Mouse (Mus musculus) heart, postnatal 0 days (tissue): Measurements from ENCODE around the gene Ptpn13. TPM values are rescaled to one million over a fixed set of nuclear protein-coding genes. Genes with fewer than 3 reads are reported as not detected.

ENCODE experiments used
- ATAC-seq: fragments of 200-750 bp; cut with Nextera tagmentation; 2 replicates; pipeline ENCODE4 v1.8.0; 2017; ENCODE audit warnings: low read depth, moderate number of reproducible peaks, moderate library complexity; ENCODE audit not compliant: insufficient read depth
- DNase-seq: peaks from one replicate; pipeline ENCODE4 v3.0.0-alpha.2; 2016; ENCODE audit warnings: low spot score
- H3K27ac ChIP-seq: fragments of 300-500 bp; sonication (generic); 2 replicates; pipeline ENCODE4 v1.5.1; 2014; ENCODE audit warnings: low read depth, mild to moderate bottlenecking
- H3K27me3 ChIP-seq: fragments of 300-500 bp; sonication (generic); 2 replicates; pipeline ENCODE4 v1.6.1; 2014; ENCODE audit warnings: low read length, mixed read lengths; ENCODE audit not compliant: control insufficient read depth, insufficient read depth
- H3K36me3 ChIP-seq: fragments of 300-500 bp; sonication (generic); replicated peaks from 2 replicates; pipeline ENCODE4 v1.6.1; 2014; ENCODE audit warnings: low read length, mixed read lengths; ENCODE audit not compliant: control insufficient read depth, insufficient read depth
- H3K4me1 ChIP-seq: fragments of 300-500 bp; sonication (generic); 2 replicates; pipeline ENCODE4 v1.6.1; 2014; ENCODE audit warnings: antibody characterized with exemption; ENCODE audit not compliant: control insufficient read depth, insufficient read depth
- H3K4me2 ChIP-seq: fragments of 300-500 bp; sonication (generic); 2 replicates; pipeline ENCODE4 v1.6.1; 2014; ENCODE audit warnings: low read depth, mild to moderate bottlenecking, low read length, moderate library complexity
- H3K4me3 ChIP-seq: fragments of 300-500 bp; sonication (generic); 2 replicates; pipeline ENCODE4 v1.5.1; 2014; ENCODE audit warnings: low read depth, low read length
- H3K9ac ChIP-seq: fragments of 300-500 bp; sonication (generic); replicated peaks from 2 replicates; pipeline ENCODE4 v1.6.1; 2014; ENCODE audit warnings: low read depth, low read length, mixed read lengths
- H3K9me3 ChIP-seq: fragments of 300-500 bp; sonication (generic); replicated peaks from 2 replicates; pipeline ENCODE4 v1.6.1; 2016; ENCODE audit warnings: low read length; ENCODE audit not compliant: control insufficient read depth
- CTCF ChIP-seq: IDR thresholded peaks from 2 replicates; pipeline ENCODE4 v1.5.1; 2016; ENCODE audit warnings: antibody characterized with exemption, control low read depth, low read depth
- EP300 ChIP-seq: IDR thresholded peaks from 2 replicates; pipeline ENCODE4 v1.6.1; 2016; ENCODE audit warnings: antibody characterized with exemption, low read depth
- WGBS: fragments of 180-500 bp; shearing (Covaris S2); extraction: QIAGEN DNeasy Blood & Tissue Kit; methylation state at CpG from one replicate; pipeline ENCODE4 v1.1.7; 2014; 5-methylcytosine and 5-hydroxymethylcytosine counted together
- polyA plus RNA-seq: library from polyadenylated mRNA; unstranded; fragments of >200 nt; fragmentation: Nextera tagmentation; extraction: Ambion mirVana; gene quantifications from 2 replicates; pipeline ENCODE4 v1.2.1, GENCODE M21; 2015
- total RNA-seq: library from RNA; depleted of rRNA; stranded (reverse); fragments of >200 nt; gene quantifications from 2 replicates; pipeline ENCODE4 v1.2.3, GENCODE M21; 2014; ENCODE audit warnings: low replicate concordance

Gene Ptpn13
- total and polyA plus RNA-seq, 2 experiments from 2014 or later = 2.3 to 14.3 TPM

GRCm38 (mm10) chr5:103380785-103381527 lies 44.0 kb upstream of the Ptpn13 start:
- Histone ChIP-seq H3K4me2 (no peak overlapping the region), H3K36me3 (no peaks in the 10 kb centered on the region), H3K27me3 (0 out of 2 replicates have a peak, but pooled peaks cover 7% of the 10 kb centered on the region), H3K9ac (no peak overlapping the region), H3K27ac (no peak overlapping the region), H3K4me3 (no peak overlapping the region), H3K9me3 (no peaks in the 10 kb centered on the region), H3K4me1 (peaks cover 8% of the 10 kb centered on the region; the same call in 1 of the 2 replicates)
- ATAC-seq (no peak), DNase-seq (peak; percentile 19)
- TF ChIP-seq EP300 (no peak), CTCF (peak; percentile 27; the same call in 1 of the 2 replicates)
- WGBS = 61% methylated on average over 11 of the region's 11 CpGs

- TF ChIP-seq CTCF (no peak), EP300 (no peak)
- Histone ChIP-seq H3K4me2 (no peak overlapping the region), H3K27ac (no peak overlapping the region), H3K4me3 (no peak overlapping the region), H3K27me3 (0 out of 2 replicates have a peak, but pooled peaks cover 7% of the 10 kb centered on the region), H3K9ac (no peak overlapping the region), H3K4me1 (peaks cover 9% of the 10 kb centered on the region; the same call in 1 of the 2 replicates), H3K9me3 (no peaks in the 10 kb centered on the region), H3K36me3 (no peaks in the 10 kb centered on the region)
- DNase-seq (no peak), ATAC-seq (no peak)
- 87% methylated on average over 4 of the region's 4 CpGs for WGBS
Observed at GRCm38 (mm10) chr5:103382951-103383350, 42.0 kb upstream of the Ptpn13 start.

DNA sequence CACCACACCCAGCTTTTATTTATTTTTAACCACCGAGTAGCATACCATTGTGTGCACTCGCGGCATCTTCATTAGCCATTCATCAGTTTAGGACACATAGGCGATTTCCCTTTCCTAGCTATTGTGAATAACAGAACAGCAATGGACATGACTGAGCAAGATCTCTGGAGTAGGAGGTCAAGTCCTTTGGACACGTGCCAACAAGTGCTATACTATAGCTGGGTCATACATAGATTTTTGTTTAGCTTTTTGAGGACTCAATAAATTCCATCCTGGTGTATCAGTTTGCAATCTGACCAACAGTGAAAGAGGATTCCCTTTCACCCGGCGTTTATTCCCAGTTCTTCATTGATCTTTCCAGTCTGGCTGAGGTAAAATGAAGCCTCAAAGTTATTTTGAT lies 41.0 kb upstream of the Ptpn13 start:
- 65% methylated on average over 7 of the region's 7 CpGs for WGBS

DNA sequence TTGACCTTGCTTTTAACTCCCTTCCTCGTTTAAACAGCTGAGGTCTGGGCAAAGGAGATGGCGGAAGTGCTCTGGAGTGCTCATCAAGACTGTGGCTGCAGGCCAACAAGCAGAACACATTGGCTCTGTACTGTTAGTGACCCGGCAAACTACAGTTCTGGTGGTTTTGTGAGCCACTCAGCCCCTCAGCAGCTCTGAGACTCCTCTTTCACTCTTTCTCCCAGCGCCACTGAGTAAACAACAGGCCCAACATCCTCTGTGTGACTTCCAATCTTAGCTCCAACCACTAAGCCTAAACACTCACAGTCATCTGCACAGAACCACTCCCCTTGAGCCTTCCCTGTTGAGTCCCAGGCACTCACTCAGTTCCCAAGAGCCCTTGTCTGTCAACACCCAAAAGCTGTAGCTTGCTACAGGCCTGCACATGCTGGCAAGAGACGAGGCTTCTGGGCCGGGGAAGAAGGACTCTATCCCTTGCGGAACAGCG lies 37.4 kb upstream of the Ptpn13 start:
- Histone ChIP-seq H3K27me3 (no peaks in the 10 kb centered on the region), H3K9me3 (no peaks in the 10 kb centered on the region), H3K27ac (peak overlapping the region; percentile 18), H3K4me1 (peaks cover 11% of the 10 kb centered on the region; the same call in 1 of the 2 replicates), H3K4me2 (no peak overlapping the region), H3K9ac (no peak overlapping the region), H3K4me3 (no peak overlapping the region), H3K36me3 (no peaks in the 10 kb centered on the region)
- TF ChIP-seq CTCF (no peak), EP300 (no peak)
- WGBS = 15% methylated on average over 8 of the region's 8 CpGs
- peak; percentile 89 for ATAC-seq
- DNase-seq = peak; percentile 79

More for the DNA sequence above, 41.0 kb upstream of the Ptpn13 start:
- H3K4me3 ChIP-seq = no peak overlapping the region
- H3K4me1 ChIP-seq = peaks cover 11% of the 10 kb centered on the region; the same call in 1 of the 2 replicates
- no peaks in the 10 kb centered on the region for H3K9me3 ChIP-seq
- H3K27me3 ChIP-seq = 0 out of 2 replicates have a peak, but pooled peaks cover 4% of the 10 kb centered on the region
- DNase-seq = no peak
- ATAC-seq = no peak
- H3K9ac ChIP-seq = no peak overlapping the region
- no peak overlapping the region for H3K4me2 ChIP-seq
- no peaks in the 10 kb centered on the region for H3K36me3 ChIP-seq
- TF ChIP-seq CTCF (no peak), EP300 (no peak)
- no peak overlapping the region for H3K27ac ChIP-seq

DNA sequence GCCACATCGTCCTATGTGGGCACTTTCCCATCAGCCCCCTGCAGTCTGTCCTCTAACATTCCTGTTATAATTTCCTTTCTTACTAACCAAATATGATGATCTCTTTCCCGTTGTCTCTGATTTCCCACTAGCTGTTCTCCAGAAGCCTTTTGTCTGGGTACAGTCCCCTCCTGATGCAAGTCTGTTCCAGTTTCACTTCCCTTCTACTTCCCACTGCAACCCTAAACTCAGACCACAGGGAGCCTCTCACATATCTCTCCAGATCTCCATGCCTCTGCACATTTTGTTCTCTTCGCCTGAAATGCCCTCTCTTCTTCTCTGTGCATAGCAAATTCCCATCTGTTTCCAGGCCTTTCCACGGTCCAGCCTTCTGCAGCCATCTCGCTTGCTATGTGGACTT lies 35.6 kb upstream of the Ptpn13 start:
- DNase-seq (no peak), ATAC-seq (no peak)
- no peak overlapping the region for H3K4me2 ChIP-seq
- peaks cover 11% of the 10 kb centered on the region; the same call in 1 of the 2 replicates for H3K4me1 ChIP-seq
- no peaks in the 10 kb centered on the region for H3K36me3 ChIP-seq
- H3K9me3 ChIP-seq = no peaks in the 10 kb centered on the region
- no peaks in the 10 kb centered on the region for H3K27me3 ChIP-seq
- WGBS = 80% methylated on average over 5 of the region's 5 CpGs
- no peak overlapping the region for H3K4me3 ChIP-seq
- no peak overlapping the region for H3K9ac ChIP-seq
- TF ChIP-seq EP300 = no peak
- TF ChIP-seq CTCF = no peak
- H3K27ac ChIP-seq = no peak overlapping the region

DNA sequence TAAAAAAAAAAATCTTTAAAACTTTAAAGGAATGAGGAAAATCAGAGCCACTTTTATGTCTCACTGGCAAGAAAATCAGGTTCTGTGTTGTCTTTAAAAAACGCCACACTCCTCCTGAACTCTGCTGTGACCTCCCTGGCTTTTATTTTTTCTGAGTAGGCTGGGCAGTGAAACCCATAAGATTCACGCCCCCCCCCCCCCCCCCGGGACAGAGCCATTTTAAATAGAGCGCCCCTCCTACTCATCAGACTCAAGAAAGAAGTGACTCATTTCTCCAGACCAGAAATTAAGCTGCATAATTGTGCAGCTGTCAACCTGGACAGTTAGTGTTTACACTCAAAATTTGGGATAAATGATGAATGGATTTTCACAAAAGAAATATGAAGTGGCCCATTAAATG lies 31.8 kb upstream of the Ptpn13 start:
- Histone ChIP-seq H3K4me2 (no peak overlapping the region), H3K4me1 (0 out of 2 replicates have a peak, but pooled peaks cover 5% of the 10 kb centered on the region), H3K9ac (no peak overlapping the region), H3K27ac (no peak overlapping the region), H3K4me3 (no peak overlapping the region), H3K9me3 (no peaks in the 10 kb centered on the region), H3K27me3 (no peaks in the 10 kb centered on the region), H3K36me3 (no peaks in the 10 kb centered on the region)
- 19% methylated on average over 4 of the region's 4 CpGs for WGBS
- TF ChIP-seq CTCF = no peak
- no peak for TF ChIP-seq EP300
- ATAC-seq (no peak), DNase-seq (no peak)
